Mouse (Mus musculus) embryo, embryonic 10.5 days (tissue): ENCODE data around the gene Gm17720.
A peak's percentile ranks its signal among the peaks of the same experiment; 100 is the strongest.

Source experiments
- DNase-seq: peaks from one replicate; pipeline ENCODE4 v3.0.0-alpha.2; 2015; ENCODE audit warnings: low spot score

Gene Gm17720

GRCm38 (mm10) chr8:110039216-110039615, 63.3 kb downstream of the Gm17720 start:
- DNase-seq = no peak

- DNase-seq = no peak
These were observed 66.4 kb downstream of the Gm17720 start for GRCm38 (mm10) chr8:110036156-110036555.

DNA sequence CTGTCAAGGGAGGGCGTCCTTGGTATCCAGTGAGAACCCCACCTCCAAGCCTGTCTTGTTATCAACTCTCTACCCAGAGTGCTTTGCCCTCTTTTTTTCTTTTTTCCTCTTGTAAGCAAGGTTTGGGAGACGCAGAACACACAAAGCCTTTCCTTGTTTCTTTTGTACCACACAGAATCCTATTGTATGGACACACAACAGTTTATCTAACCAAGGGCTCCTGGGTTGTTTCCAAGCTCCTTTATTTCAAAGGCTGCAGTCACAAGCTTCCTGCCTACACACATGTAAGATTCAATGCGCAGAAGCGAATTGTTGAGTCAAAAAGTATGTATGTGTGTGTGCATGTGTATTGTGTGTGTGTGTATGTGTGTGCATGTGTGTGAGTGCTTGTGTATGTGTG, 68.2 kb downstream of the Gm17720 start:
- peak; percentile 2 for DNase-seq

DNA sequence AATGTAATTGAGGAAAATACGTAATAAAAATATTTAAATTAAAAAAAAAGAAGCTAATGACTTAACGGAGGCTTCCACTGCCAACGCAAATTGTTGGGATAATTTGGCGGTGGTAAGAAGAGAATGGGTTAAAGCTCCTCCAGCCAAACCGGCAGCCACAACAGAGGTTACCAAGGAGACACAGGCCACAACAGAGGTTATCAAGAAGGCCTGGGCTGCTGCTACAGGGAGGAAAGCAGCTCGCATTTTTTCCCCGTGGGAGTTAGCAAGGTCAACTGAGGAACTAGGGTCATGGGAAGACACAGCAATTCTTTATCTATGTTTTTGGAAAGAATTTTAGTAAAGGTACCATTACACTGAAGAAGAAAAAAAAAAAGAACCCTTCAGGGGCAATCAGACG, 68.8 kb downstream of the Gm17720 start:
- peak; percentile 44 for DNase-seq
